Mouse (Mus musculus): ENCODE measurements around the gene Susd1. TPM values are rescaled to one million over a fixed set of nuclear protein-coding genes. Genes with fewer than 3 reads are reported as not detected.

Susd1 gene
- total and polyA plus RNA-seq, 3 experiments: 1.6 to 6.1 (median 4.1) TPM

GRCm38 (mm10) chr4:59360704-59361103 lies 77.7 kb downstream of the Susd1 start:
- Histone ChIP-seq H3K4me3 (replicated peaks in 1 of 3; ENCODE audit: low read depth in 2 of 3, low read length in 2 of 3, poor library complexity in 1 of 3) (peak overlapping the region in 2 of 3 experiments; percentile 8 to 24), H3K9ac (ENCODE audit: insufficient read depth, low read depth) (no peak overlapping the region; the same call in 1 of the 2 replicates), H3K27ac (ENCODE audit: insufficient read depth, low read depth) (no peak overlapping the region), H3K36me3 (replicated peaks in 1 of 2; ENCODE audit: control insufficient read depth in 1 of 2, insufficient read depth in 1 of 2, low read length in 1 of 2) (no peaks in the 10 kb centered on the region), H3K4me1 (ENCODE audit: control insufficient read depth in 1 of 2, insufficient read depth in 2 of 2) (peaks cover 8 to 23% of the 10 kb centered on the region in 2 experiments), H3K9me3 (replicated peaks; ENCODE audit: low read length) (no peaks in the 10 kb centered on the region), H3K27me3 (replicated peaks) (no peaks in the 10 kb centered on the region), H3K79me2 (replicated peaks; ENCODE audit: control insufficient read depth, extremely low read depth, insufficient read depth, poor library complexity, severe bottlenecking) (no peaks in the 10 kb centered on the region), H3K4me2 (ENCODE audit: insufficient read depth, low read depth, poor library complexity, severe bottlenecking) (peak overlapping the region; percentile 39; the same call in 1 of the 2 replicates)
- dilution Hi-C loops (cut with MboI; ENCODE audit: extremely low pct_ligation_motif_present, extremely low pct_unique_long_range_greater_than_20kb, low sequenced_read_pairs): no loop called here
- peak; percentile 92 for TF ChIP-seq SMC3 (IDR thresholded peaks at IDR 0.05; ENCODE audit: low read depth, low read length)
- peak; percentile 96 for TF ChIP-seq RAD21 (IDR thresholded peaks at IDR 0.05; ENCODE audit: low read depth, low read length)
- 0 out of 2 replicates have a peak, but pooled peaks have one; percentile 48 for TF ChIP-seq IRF4 (IDR thresholded peaks at IDR 0.05; ENCODE audit: low read depth, low read length)
- TF ChIP-seq CTCF (conservative IDR thresholded peaks at IDR 0.05 in 1 of 2, IDR thresholded peaks at IDR 0.05 in 1 of 2; ENCODE audit: low read depth in 2 of 2, low read length in 2 of 2): peak; percentile 72 to 94
- no peak for TF ChIP-seq E2F4 (IDR thresholded peaks at IDR 0.05; ENCODE audit: insufficient replicate concordance, low read depth, low read length)
- TF ChIP-seq MYC (IDR thresholded peaks at IDR 0.05; ENCODE audit: low read depth, low read length): no peak
- TF ChIP-seq ZNF384 (IDR thresholded peaks at IDR 0.05; ENCODE audit: low read depth, low read length): no peak
- DNase-seq (ENCODE audit: extremely low read depth): peak; percentile 75
- in situ Hi-C loops (cut with MboI; ENCODE audit: low pct_ligation_motif_present, low pct_unique_long_range_greater_than_20kb, low sequenced_read_pairs): loop anchor here (25.0 kb wide), 2 partner anchors 402 to 502 kb away; no protein-coding TSS in a partner anchor

- Histone ChIP-seq H3K9me3 (replicated peaks; ENCODE audit: low read length) (no peaks in the 10 kb centered on the region), H3K27me3 (replicated peaks) (no peaks in the 10 kb centered on the region), H3K4me3 (replicated peaks in 1 of 3; ENCODE audit: low read depth in 2 of 3, low read length in 2 of 3, poor library complexity in 1 of 3) (no peak overlapping the region), H3K4me1 (ENCODE audit: control insufficient read depth in 1 of 2, insufficient read depth in 2 of 2) (peaks cover 8 to 23% of the 10 kb centered on the region in 2 experiments), H3K79me2 (replicated peaks; ENCODE audit: control insufficient read depth, extremely low read depth, insufficient read depth, poor library complexity, severe bottlenecking) (no peaks in the 10 kb centered on the region), H3K4me2 (ENCODE audit: insufficient read depth, low read depth, poor library complexity, severe bottlenecking) (no peak overlapping the region), H3K36me3 (replicated peaks in 1 of 2; ENCODE audit: control insufficient read depth in 1 of 2, insufficient read depth in 1 of 2, low read length in 1 of 2) (no peaks in the 10 kb centered on the region), H3K9ac (ENCODE audit: insufficient read depth, low read depth) (no peak overlapping the region), H3K27ac (ENCODE audit: insufficient read depth, low read depth) (no peak overlapping the region)
- dilution Hi-C loops (cut with MboI; ENCODE audit: extremely low pct_ligation_motif_present, extremely low pct_unique_long_range_greater_than_20kb, low sequenced_read_pairs) (no loop called here), in situ Hi-C loops (cut with MboI; ENCODE audit: low pct_ligation_motif_present, low pct_unique_long_range_greater_than_20kb, low sequenced_read_pairs) (loop anchor here (25.0 kb wide), 2 partner anchors 402 to 502 kb away; no protein-coding TSS in a partner anchor)
- TF ChIP-seq ZC3H11A (IDR thresholded peaks at IDR 0.05; ENCODE audit: low read depth, low read length) (no peak), SMC3 (IDR thresholded peaks at IDR 0.05; ENCODE audit: low read depth, low read length) (no peak), CHD2 (IDR thresholded peaks at IDR 0.05; ENCODE audit: low read length) (no peak), BHLHE40 (IDR thresholded peaks at IDR 0.05; ENCODE audit: low read depth, low read length) (no peak), NRF1 (IDR thresholded peaks at IDR 0.05; ENCODE audit: low read depth, low read length) (no peak), NELFE (IDR thresholded peaks at IDR 0.05; ENCODE audit: low read depth, low read length) (no peak), CHD1 (IDR thresholded peaks at IDR 0.05; ENCODE audit: low read depth, low read length) (no peak), SIN3A (IDR thresholded peaks at IDR 0.05; ENCODE audit: low read length) (no peak), USF1 (IDR thresholded peaks at IDR 0.05; ENCODE audit: low read depth, low read length) (no peak), ZNF384 (IDR thresholded peaks at IDR 0.05; ENCODE audit: low read depth, low read length) (no peak), CTCF (conservative IDR thresholded peaks at IDR 0.05 in 1 of 2, IDR thresholded peaks at IDR 0.05 in 1 of 2; ENCODE audit: low read depth in 2 of 2, low read length in 2 of 2) (no peak), JUN (IDR thresholded peaks at IDR 0.05; ENCODE audit: insufficient read depth, low read depth, low read length) (no peak), GABPA (IDR thresholded peaks at IDR 0.05; ENCODE audit: insufficient replicate concordance, low read depth, low read length) (no peak), JUND (conservative IDR thresholded peaks at IDR 0.05; ENCODE audit: low read depth, low read length) (no peak), TCF12 (IDR thresholded peaks at IDR 0.05; ENCODE audit: low read depth, low read length) (no peak), TBP (conservative IDR thresholded peaks at IDR 0.05; ENCODE audit: low read depth, low read length) (no peak), POLR2AphosphoS2 (IDR thresholded peaks at IDR 0.05; ENCODE audit: low read depth, low read length) (no peak), HCFC1 (IDR thresholded peaks at IDR 0.05; ENCODE audit: low read depth, low read length) (no peak), UBTF (IDR thresholded peaks at IDR 0.05; ENCODE audit: low read depth, low read length) (no peak)
- DNase-seq (ENCODE audit: extremely low read depth): no peak
Observed at GRCm38 (mm10) chr4:59359921-59360320, 78.5 kb downstream of the Susd1 start.
